In genomic region chr4:102254466-102255294, GRCm38 (mm10) we compare ENCODE assay signal across 9 mouse cellular contexts.
DNase-seq lines count a peak whose midpoint lies in the region; ATAC-seq and TF ChIP-seq lines count a peak whose summit lies in the region.
"Had no signal": no experiment of that assay in that cellular context is flagged by ENCODE, and none has a peak within 500 bp of the region (broad histone marks: within the 10 kb centered on the region; RNA-seq: fewer than 3 reads in every experiment).

No protein-coding gene starts in this region.

- H3K27me3 ChIP-seq in embryonic facial prominence, embryonic 10.5 days (replicated peaks; ENCODE audit: low read depth, poor library complexity, severe bottlenecking): no peaks in the 10 kb centered on the region
- no peaks in the 10 kb centered on the region for H3K27me3 ChIP-seq in heart, embryonic 12.5 days (replicated peaks)
- H3K27me3 ChIP-seq in liver, embryonic 13.5 days: no peaks in the 10 kb centered on the region
- no peaks in the 10 kb centered on the region for H3K27me3 ChIP-seq in thymus, adult 2 months (ENCODE audit: control insufficient read depth, insufficient read depth, low read length)

- peaks cover 25% of the 10 kb centered on the region for H3K4me1 ChIP-seq in embryonic facial prominence, embryonic 10.5 days
- H3K4me1 ChIP-seq in heart, embryonic 12.5 days (replicated peaks): peaks cover 9% of the 10 kb centered on the region
- H3K4me1 ChIP-seq in liver, embryonic 13.5 days (replicated peaks): no peaks in the 10 kb centered on the region
- no peaks in the 10 kb centered on the region for H3K4me1 ChIP-seq in thymus, adult 2 months (replicated peaks; ENCODE audit: control insufficient read depth, insufficient read depth, low read length)

- peak; percentile 40 for DNase-seq in cerebellum, adult 11-12 months
- peak; percentile 49 for DNase-seq in embryonic facial prominence, embryonic 10.5 days (ENCODE audit: low spot score)
- peak; percentile 26 to 75 for DNase-seq in layer of hippocampus, adult 18-20 months (ENCODE audit: low spot score in 2 of 2)
- no peak for DNase-seq in liver, embryonic 13.5 days
- peak; percentile 74 to 83 for DNase-seq in right cerebral cortex, postnatal 10 days (ENCODE audit: low spot score in 2 of 2)
- no peak for DNase-seq in thymus, adult 2 months

- H3K36me3 ChIP-seq in embryonic facial prominence, embryonic 10.5 days (replicated peaks): no peaks in the 10 kb centered on the region
- H3K36me3 ChIP-seq in heart, embryonic 12.5 days: no peaks in the 10 kb centered on the region
- H3K36me3 ChIP-seq in liver, embryonic 13.5 days: no peaks in the 10 kb centered on the region
- H3K36me3 ChIP-seq in thymus, adult 2 months (ENCODE audit: control insufficient read depth, insufficient read depth, low read length): no peaks in the 10 kb centered on the region

- peak overlapping the region; percentile 63 for H3K4me2 ChIP-seq in heart, embryonic 12.5 days
- H3K4me2 ChIP-seq in liver, embryonic 13.5 days: peak overlapping the region; percentile 19; the same call in 1 of the 2 replicates

- ATAC-seq in heart, embryonic 12.5 days (ENCODE audit: insufficient number of reproducible peaks, low FRiP score): peak; percentile 55
- ATAC-seq in liver, embryonic 13.5 days (ENCODE audit: low read depth): no peak
- no peak for ATAC-seq in erythroblast, adult 5-6 weeks (replicated peaks; ENCODE audit: low FRiP score, poor library complexity, severe bottlenecking)

- 7% methylated on average over 15 of the region's 15 CpGs for WGBS in embryonic facial prominence, embryonic 10.5 days
- whole genome bisulfite sequencing in heart, embryonic 12.5 days: 3% methylated on average over 15 of the region's 15 CpGs
- 13% methylated on average over 15 of the region's 15 CpGs for WGBS in liver, embryonic 13.5 days (ENCODE audit: insufficient replicate concordance)
- WGBS in thymus, adult 2 months: 43% methylated on average over 15 of the region's 15 CpGs

- H3K9ac ChIP-seq in heart, embryonic 12.5 days: peak overlapping the region; percentile 74
- H3K9ac ChIP-seq in liver, embryonic 13.5 days: no peak overlapping the region

- peak overlapping the region; percentile 79 for H3K27ac ChIP-seq in embryonic facial prominence, embryonic 10.5 days (replicated peaks)
- peak overlapping the region; percentile 91 for H3K27ac ChIP-seq in heart, embryonic 12.5 days (ENCODE audit: poor library complexity, severe bottlenecking)
- no peak overlapping the region for H3K27ac ChIP-seq in liver, embryonic 13.5 days
- no peak overlapping the region for H3K27ac ChIP-seq in thymus, adult 2 months (ENCODE audit: control insufficient read depth, insufficient read depth, low read length)
- H3K27ac ChIP-seq: macrophage had no signal

- TF ChIP-seq POLR2A in thymus, adult 2 months (IDR thresholded peaks at IDR 0.05; ENCODE audit: control insufficient read depth, extremely low read depth, insufficient read depth, low read length, poor library complexity): no peak

- no peaks in the 10 kb centered on the region for H3K9me3 ChIP-seq in embryonic facial prominence, embryonic 10.5 days
- no peaks in the 10 kb centered on the region for H3K9me3 ChIP-seq in heart, embryonic 12.5 days (replicated peaks)
- H3K9me3 ChIP-seq in liver, embryonic 13.5 days (replicated peaks): no peaks in the 10 kb centered on the region

- H3K4me3 ChIP-seq in embryonic facial prominence, embryonic 10.5 days: peak overlapping the region; percentile 52
- peak overlapping the region; percentile 54 for H3K4me3 ChIP-seq in heart, embryonic 12.5 days
- no peak overlapping the region for H3K4me3 ChIP-seq in liver, embryonic 13.5 days (replicated peaks)
- H3K4me3 ChIP-seq in thymus, adult 2 months (ENCODE audit: control insufficient read depth, insufficient read depth, low read length): no peak overlapping the region

- no peak for TF ChIP-seq CTCF in thymus, adult 2 months (IDR thresholded peaks at IDR 0.05; ENCODE audit: borderline replicate concordance, control insufficient read depth, extremely low read depth, insufficient read depth, low read length, poor library complexity)

Comparison
In these comparisons a context has a peak if more than half of its experiments do, and no peak if none do; other contexts are left out.
1. DNase-seq: peak in cerebellum, adult 11-12 months (single experiment), embryonic facial prominence, embryonic 10.5 days (single experiment), layer of hippocampus, adult 18-20 months (2 of 2) and right cerebral cortex, postnatal 10 days (2 of 2); none in liver, embryonic 13.5 days (single experiment) and thymus, adult 2 months (single experiment).
2. H3K27ac ChIP-seq: peak in embryonic facial prominence, embryonic 10.5 days (single experiment) and heart, embryonic 12.5 days (single experiment); none in liver, embryonic 13.5 days (single experiment) and thymus, adult 2 months (single experiment).
3. H3K4me3 ChIP-seq: peak in embryonic facial prominence, embryonic 10.5 days (single experiment) and heart, embryonic 12.5 days (single experiment); none in liver, embryonic 13.5 days (single experiment) and thymus, adult 2 months (single experiment).